Mouse (Mus musculus) frontal cortex, postnatal 25 days (tissue): Measurements from ENCODE around the gene Slx4ip.

Source experiments
- DNase-seq, 2 experiments: peaks; one replicate each; pipeline ENCODE4 v3.0.0; 2022; ENCODE audit warnings: low spot score in 2 of 2

Gene Slx4ip

GRCm38 (mm10) chr2:137064513-137064912 is 173.5 kb downstream of the Slx4ip start:
- no peak for DNase-seq

- DNase-seq: no peak
These were observed 176.6 kb downstream of the Slx4ip start for GRCm38 (mm10) chr2:137067479-137068110.

GRCm38 (mm10) chr2:137073473-137074312 is 182.7 kb downstream of the Slx4ip start:
- no peak for DNase-seq

GRCm38 (mm10) chr2:137074313-137074620 is 183.2 kb downstream of the Slx4ip start:
- no peak for DNase-seq

- DNase-seq: no peak
These were observed 187.8 kb downstream of the Slx4ip start for GRCm38 (mm10) chr2:137078771-137079170.

- no peak for DNase-seq
These were observed 188.8 kb downstream of the Slx4ip start for GRCm38 (mm10) chr2:137079721-137080320.

GRCm38 (mm10) chr2:137080468-137080867 is 189.4 kb downstream of the Slx4ip start:
- no peak for DNase-seq

GRCm38 (mm10) chr2:137081001-137081400 is 190.0 kb downstream of the Slx4ip start:
- DNase-seq: no peak

GRCm38 (mm10) chr2:137082896-137083620 is 192.0 kb downstream of the Slx4ip start:
- no peak for DNase-seq

- DNase-seq: no peak
These were observed 194.2 kb downstream of the Slx4ip start for GRCm38 (mm10) chr2:137085257-137085656.

GRCm38 (mm10) chr2:137086621-137087395 is 195.8 kb downstream of the Slx4ip start:
- DNase-seq: no peak

- DNase-seq: no peak
These were observed 196.7 kb downstream of the Slx4ip start for GRCm38 (mm10) chr2:137087705-137088104.

- no peak for DNase-seq
These were observed 200.9 kb downstream of the Slx4ip start for GRCm38 (mm10) chr2:137091766-137092522.

- no peak for DNase-seq
These were observed 201.7 kb downstream of the Slx4ip start for GRCm38 (mm10) chr2:137092523-137093297.

GRCm38 (mm10) chr2:137093298-137093630 is 202.2 kb downstream of the Slx4ip start:
- DNase-seq: no peak

- DNase-seq: no peak
These were observed 203.3 kb downstream of the Slx4ip start for GRCm38 (mm10) chr2:137094301-137094700.

- no peak for DNase-seq
These were observed 206.0 kb downstream of the Slx4ip start for GRCm38 (mm10) chr2:137096981-137097460.

GRCm38 (mm10) chr2:137098269-137099035 is 207.4 kb downstream of the Slx4ip start:
- DNase-seq: no peak

- no peak for DNase-seq
These were observed 208.3 kb downstream of the Slx4ip start for GRCm38 (mm10) chr2:137099211-137099734.
